Mouse (Mus musculus) small intestine, adult 10 weeks (tissue): ENCODE data around the gene Anks1b. TPM values are rescaled to one million over a fixed set of nuclear protein-coding genes. Genes with fewer than 3 reads are reported as not detected.

Experiments
- polyA plus RNA-seq: library from polyadenylated mRNA; stranded (reverse); fragments of 350-450 nt; fragmentation: Illumina TruSeq; extraction: RNeasy Lipid Tissue Mini Kit (QIAGEN cat#74804); gene quantifications from one replicate; pipeline ENCODE4 v1.2.3, GENCODE M21; 2014; ENCODE audit warnings: low replicate concordance

Anks1b gene
- 0.30 TPM for polyA plus RNA-seq

GRCm38 (mm10) chr10:89873146-89873950 lies at the start of gene Anks1b:
Anks1b (plus strand) TSS chr10:89873509.

Other genes starting within 250 kb of the Anks1b start
- gene Scyl2, start 187.2 kb upstream of the Anks1b start, polyA plus RNA-seq, result 91.7 TPM
- gene Actr6, start 141.2 kb upstream of the Anks1b start, polyA plus RNA-seq, result 13.7 TPM
- gene Uhrf1bp1l, start 128.5 kb upstream of the Anks1b start, polyA plus RNA-seq, result 37.6 TPM